ENCODE assay signal across 8 mouse cellular contexts in the genomic region with DNA sequence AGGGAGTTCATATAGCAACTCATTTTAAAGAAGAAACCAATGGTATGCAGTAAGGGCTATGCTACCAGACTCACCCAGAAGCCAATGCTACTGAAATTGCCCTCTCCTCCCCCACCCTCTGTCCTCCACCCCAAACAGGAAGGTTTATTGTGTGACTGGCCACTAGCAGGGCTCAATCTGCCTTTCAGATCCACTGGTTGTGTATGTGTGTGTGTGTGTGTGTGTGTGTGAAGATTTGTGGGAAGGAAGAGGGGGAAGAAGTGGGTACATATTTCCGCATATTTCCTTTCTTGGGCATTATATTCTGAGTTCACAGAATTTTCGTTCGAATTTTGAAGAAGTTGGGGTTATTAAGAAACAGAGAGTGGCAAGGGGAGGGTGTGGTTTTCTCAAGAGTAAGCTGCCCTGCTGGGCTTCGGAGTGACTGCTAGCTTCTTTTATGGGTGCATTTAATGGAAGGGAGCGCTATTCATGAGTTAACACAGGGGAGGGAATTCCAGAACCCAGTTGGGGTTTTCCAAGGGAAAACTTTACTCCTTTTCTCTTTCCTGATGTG.
DNase-seq lines count a peak whose midpoint lies in the region; ATAC-seq lines count a peak whose summit lies in the region.
"Had no signal": no experiment of that assay in that cellular context is flagged by ENCODE, and none has a peak within 500 bp of the region (broad histone marks: within the 10 kb centered on the region; RNA-seq: fewer than 3 reads in every experiment).

No protein-coding gene starts in this region.

- no peaks in the 10 kb centered on the region for H3K36me3 ChIP-seq in kidney, embryonic 14.5 days (ENCODE audit: control insufficient read depth, insufficient read depth, low read length)

- no peaks in the 10 kb centered on the region for H3K27me3 ChIP-seq in kidney, embryonic 14.5 days (ENCODE audit: control insufficient read depth, insufficient read depth, low read length)

- no peak for ATAC-seq in kidney, embryonic 14.5 days (ENCODE audit: low FRiP score, low TSS enrichment)
- peak; percentile 86 for ATAC-seq in common myeloid progenitor, adult 5-6 weeks (replicated peaks; ENCODE audit: low read depth, poor library complexity, severe bottlenecking)
- peak; percentile 94 for ATAC-seq in granulocyte monocyte progenitor cell, adult 5-6 weeks (replicated peaks; ENCODE audit: poor library complexity, severe bottlenecking)

- no peak overlapping the region for H3K4me2 ChIP-seq in kidney, embryonic 14.5 days (replicated peaks; ENCODE audit: low read depth, low read length)

- H3K9me3 ChIP-seq in kidney, embryonic 14.5 days (ENCODE audit: control insufficient read depth, low read length), result no peaks in the 10 kb centered on the region

- no peak for DNase-seq in kidney, postnatal 14 days
- DNase-seq in lung, postnatal 4 days, result peak; percentile 32 to 40
- no peak for DNase-seq in thymus, postnatal 14 days
- no peak for DNase-seq in cerebellum, postnatal 4 days (ENCODE audit: low spot score in 2 of 2)
- DNase-seq: thymus, postnatal 36 days had no signal

- H3K27ac ChIP-seq in kidney, embryonic 14.5 days (ENCODE audit: low read depth, low read length), result peak overlapping the region; percentile 52; the same call in 1 of the 2 replicates

- H3K4me1 ChIP-seq in kidney, embryonic 14.5 days (ENCODE audit: control insufficient read depth, insufficient read depth, low read length), result 0 out of 2 replicates have a peak, but pooled peaks cover 7% of the 10 kb centered on the region

- 62% methylated on average over 5 of the region's 5 CpGs for WGBS in kidney, embryonic 14.5 days

- no peak overlapping the region for H3K4me3 ChIP-seq in kidney, embryonic 14.5 days (ENCODE audit: low read length)

- no peak overlapping the region for H3K9ac ChIP-seq in kidney, embryonic 14.5 days (ENCODE audit: low read depth, low read length)

Comparison
In these comparisons a context has a peak if more than half of its experiments do, and no peak if none do; other contexts are left out.
1. DNase-seq: peak in lung, postnatal 4 days (2 of 2); none in kidney, postnatal 14 days (single experiment), thymus, postnatal 14 days (single experiment) and cerebellum, postnatal 4 days (0 of 2).